Mouse (Mus musculus): ENCODE data around the gene Gpld1.
"Not testable (repeated sequence)": the region's sequence is repeated elsewhere in the genome, so short reads cannot be mapped to it uniquely, and the experiment has no call there.

Gpld1 gene

GRCm38 (mm10) chr13:24947158-24947557 lies 4.2 kb downstream of the Gpld1 start:
- no peak for DNase-seq (ENCODE audit: low read depth, low spot score)

DNA sequence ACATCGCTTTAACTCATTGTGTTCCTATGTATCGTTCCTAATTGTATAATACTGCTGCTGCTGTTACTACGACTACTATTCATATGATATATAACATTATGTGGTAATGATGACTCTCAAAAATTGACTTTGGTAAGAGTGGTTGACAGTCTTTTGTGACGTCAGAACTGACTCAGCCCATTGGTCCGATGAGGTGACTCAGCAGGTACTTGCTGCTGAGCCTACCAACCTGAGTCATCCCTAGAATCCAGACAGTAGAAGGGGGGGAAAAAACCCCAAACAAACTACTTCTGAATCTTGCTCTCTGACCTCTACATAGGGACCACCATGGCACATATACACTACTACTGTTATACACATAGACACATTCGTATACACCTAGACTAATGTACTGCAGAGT lies 5.9 kb downstream of the Gpld1 start:
- DNase-seq (ENCODE audit: low read depth, low spot score): no peak

GRCm38 (mm10) chr13:24952659-24953058 lies 9.7 kb downstream of the Gpld1 start:
- no peak for DNase-seq (ENCODE audit: low read depth, low spot score)

GRCm38 (mm10) chr13:24955091-24955490 lies 12.1 kb downstream of the Gpld1 start:
- DNase-seq (ENCODE audit: low read depth, low spot score): no peak

GRCm38 (mm10) chr13:24955500-24955899 lies 12.5 kb downstream of the Gpld1 start:
- peak; percentile 22 for DNase-seq (ENCODE audit: low read depth, low spot score)

DNA sequence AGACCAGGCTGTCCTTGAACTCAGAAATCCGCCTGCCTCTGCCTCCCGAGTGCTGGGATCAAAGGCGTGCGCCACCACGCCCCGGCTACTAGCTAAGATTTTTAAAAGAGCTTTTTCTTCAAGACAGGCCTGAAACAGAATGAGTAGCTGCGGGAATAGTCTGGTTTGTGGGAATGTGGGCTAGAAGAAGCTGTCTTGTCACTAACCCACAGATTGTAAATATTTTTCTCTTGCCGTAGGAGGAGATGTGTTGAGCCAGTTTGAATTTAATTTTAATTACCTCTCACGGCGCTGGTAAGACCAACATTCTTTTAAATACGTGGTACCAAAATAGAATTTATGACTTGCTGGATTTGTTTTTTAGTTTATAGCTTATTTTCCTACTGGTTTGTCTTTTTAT lies 15.7 kb downstream of the Gpld1 start:
- DNase-seq (ENCODE audit: low read depth, low spot score): no peak

- DNase-seq (ENCODE audit: low read depth, low spot score): no peak
These were observed 17.1 kb downstream of the Gpld1 start for GRCm38 (mm10) chr13:24960084-24960483.

DNA sequence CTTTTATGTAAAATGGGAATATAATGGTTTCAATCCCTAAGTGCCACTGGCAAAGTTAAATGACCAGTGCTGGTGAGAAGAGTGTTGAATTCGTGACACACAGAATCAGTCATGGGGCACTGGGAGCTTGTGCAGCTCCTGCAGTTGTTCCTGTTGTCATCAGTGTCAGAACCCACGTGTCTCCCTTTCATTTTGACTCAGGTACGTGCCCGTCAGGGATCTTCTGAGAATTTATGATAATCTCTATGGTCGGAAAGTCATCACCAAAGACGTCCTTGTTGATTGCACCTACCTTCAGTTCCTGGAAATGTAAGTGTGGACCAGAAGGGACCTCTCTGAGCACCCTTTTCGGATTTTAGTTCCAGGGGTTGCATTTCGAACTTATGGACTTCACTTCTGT lies 19.2 kb downstream of the Gpld1 start:
- DNase-seq (ENCODE audit: low read depth, low spot score): no peak

DNA sequence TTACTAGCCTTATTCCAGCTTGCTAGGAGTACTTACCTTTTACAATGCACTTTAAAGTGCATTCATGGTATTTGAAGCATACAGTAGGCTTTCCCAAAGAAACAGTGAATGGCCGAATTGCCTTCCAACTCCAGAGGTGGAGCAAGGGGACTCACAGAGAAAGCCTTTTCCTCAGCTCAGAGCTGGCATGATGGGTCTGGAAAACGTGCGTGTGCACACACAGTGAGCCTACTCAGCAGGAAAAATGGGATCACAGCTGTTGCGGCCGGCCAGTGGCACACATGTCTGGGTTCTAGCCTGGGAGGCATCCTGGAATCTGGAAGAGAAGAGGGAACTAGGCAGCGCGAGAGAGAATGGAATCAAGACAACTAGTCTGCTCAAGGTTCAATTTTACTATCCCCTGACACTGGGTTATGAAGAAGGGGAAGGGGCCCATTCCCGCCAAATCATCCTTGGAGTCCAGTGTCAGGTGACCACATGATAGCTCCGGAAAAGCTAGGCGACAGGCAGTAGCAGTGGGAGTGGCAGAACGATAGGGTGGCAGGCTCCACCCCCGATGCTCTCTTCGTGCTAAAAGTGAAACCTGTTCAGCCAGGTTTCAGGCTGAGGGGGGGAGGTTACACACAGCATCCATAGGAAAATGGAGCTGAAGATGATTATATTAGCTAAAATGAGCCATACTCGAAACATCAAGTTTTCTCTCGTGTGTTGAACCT lies 22.3 kb downstream of the Gpld1 start:
- no peak for DNase-seq (ENCODE audit: low read depth, low spot score)

DNA sequence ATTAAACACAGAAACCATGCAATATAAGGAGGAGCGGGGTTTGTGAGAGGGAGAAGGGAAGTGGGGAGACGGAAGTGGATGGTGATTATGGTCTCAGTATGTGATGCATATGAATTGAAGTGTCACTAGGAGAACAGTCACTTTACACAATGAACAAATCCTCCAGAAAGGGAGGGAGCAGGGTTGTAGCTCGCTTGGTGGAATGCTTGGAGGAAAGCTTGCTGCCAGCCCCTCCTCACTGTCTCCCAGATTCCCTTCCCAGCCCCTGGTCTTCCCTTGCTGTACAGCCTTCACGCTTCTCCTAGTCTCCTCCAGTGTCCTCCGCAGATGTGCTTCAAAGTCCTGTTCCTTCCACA lies 22.9 kb downstream of the Gpld1 start:
- no peak for DNase-seq (ENCODE audit: low read depth, low spot score)

DNA sequence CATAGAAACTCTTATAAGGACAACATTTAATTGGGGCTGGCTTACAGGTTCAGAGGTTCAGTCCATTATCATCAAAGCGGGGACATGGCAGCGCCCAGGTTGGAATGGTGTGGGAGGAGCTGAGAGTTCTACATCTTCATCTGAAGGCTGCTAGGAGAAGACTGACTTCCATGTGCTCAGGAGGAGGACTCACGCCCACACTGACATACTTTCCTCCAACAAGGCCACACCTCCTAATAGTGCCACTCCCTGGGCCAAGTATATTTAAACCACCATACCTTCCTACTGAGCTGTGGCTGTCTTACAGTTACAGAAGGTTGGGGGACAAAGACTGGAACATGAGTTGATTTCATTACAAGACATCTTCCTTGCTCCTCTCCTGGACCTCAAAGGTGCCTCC lies 28.8 kb downstream of the Gpld1 start:
- DNase-seq (ENCODE audit: low read depth, low spot score): not testable (repeated sequence)

GRCm38 (mm10) chr13:24976384-24976783 lies 33.4 kb downstream of the Gpld1 start:
- DNase-seq (ENCODE audit: low read depth, low spot score): no peak

- DNase-seq (ENCODE audit: low read depth, low spot score): no peak
These were observed 34.9 kb downstream of the Gpld1 start for GRCm38 (mm10) chr13:24977820-24978342.

GRCm38 (mm10) chr13:24981031-24981430 lies 38.1 kb downstream of the Gpld1 start:
- no peak for DNase-seq (ENCODE audit: low read depth, low spot score)

- no peak for DNase-seq (ENCODE audit: low read depth, low spot score)
These were observed 42.5 kb downstream of the Gpld1 start for GRCm38 (mm10) chr13:24985435-24985834.

DNA sequence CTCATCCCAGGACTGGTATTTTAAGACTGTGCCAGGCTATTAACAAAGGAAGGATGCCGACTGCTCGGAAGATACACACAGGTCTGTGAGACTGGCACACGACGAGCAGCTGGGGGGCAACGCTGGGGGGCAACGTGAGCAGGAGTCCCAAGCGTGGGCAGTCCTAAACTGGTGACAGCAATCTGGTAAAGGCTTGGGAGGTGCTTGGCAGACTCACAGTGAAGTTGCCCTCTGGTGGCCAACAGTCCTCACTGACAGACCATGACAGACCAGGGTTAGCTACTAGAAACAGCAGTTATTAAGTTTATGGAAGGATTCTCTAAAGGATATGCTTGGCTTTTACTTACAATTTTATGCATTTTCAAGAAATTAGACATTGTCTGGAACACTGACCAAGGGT lies 45.4 kb downstream of the Gpld1 start:
- peak; percentile 54 for DNase-seq (ENCODE audit: low read depth, low spot score)

DNA sequence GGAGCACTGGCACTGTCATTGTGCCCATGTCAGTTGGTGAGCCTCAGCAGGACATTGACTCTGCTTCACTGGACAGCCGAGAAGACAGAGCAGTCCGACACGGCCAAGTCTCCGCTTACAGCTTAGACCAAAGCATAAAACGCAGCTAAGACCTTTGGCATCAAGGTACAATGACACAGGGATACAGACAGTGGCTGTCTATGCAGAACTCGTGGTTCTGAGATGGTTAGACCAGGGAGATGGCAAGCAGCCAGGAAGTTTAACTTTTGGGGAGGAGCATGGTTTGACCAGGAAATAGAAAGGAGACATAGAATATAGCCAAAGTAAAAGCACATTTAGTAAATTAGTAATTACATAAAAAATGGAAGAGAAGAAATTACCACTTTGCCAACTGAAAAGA lies 46.1 kb downstream of the Gpld1 start:
- DNase-seq (ENCODE audit: low read depth, low spot score): no peak

DNA sequence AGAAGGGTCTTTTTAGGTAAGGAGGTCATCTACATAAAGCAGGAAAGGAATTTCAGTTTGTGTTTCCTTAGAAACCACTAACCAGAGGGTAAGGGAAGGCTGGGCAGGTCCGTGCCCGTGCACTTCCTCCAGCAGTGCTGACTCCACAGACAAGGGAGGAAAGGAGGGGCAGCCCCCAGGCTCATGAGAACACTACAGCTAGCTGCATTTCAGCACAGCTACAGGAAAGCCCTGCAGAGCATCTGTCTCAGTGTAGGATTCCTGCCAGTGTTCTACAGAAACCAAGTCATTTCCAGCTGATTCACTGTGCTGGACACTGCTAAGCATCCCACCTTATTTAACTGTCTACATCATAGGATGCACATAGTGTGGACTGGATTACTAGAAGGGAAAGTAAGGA lies 50.2 kb downstream of the Gpld1 start:
- no peak for DNase-seq (ENCODE audit: low read depth, low spot score)

DNA sequence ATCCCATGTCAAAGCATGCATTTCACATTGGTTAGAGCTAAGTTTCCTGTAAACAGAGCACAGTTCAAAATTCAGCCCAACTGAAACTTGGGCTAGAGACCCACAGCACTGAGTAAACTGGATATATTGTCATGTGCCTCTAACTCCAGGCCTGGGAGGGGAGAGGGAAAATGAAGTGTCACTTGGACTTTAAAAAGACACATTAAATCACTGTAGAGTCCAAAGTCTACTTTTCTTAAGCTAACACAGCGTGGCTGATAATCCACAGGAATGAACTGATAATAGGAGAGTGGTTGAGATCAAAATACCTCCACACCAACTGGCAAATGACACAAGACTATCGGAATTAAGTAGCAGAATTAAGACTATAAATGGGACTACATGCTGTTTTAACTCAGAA lies 56.6 kb downstream of the Gpld1 start:
- DNase-seq (ENCODE audit: low read depth, low spot score): no peak

- no peak for DNase-seq (ENCODE audit: low read depth, low spot score)
These were observed 60.0 kb downstream of the Gpld1 start for GRCm38 (mm10) chr13:25002965-25003364.

- peak; percentile 22 for DNase-seq (ENCODE audit: low read depth, low spot score)
These were observed 64.2 kb downstream of the Gpld1 start for GRCm38 (mm10) chr13:25007115-25007514.

DNA sequence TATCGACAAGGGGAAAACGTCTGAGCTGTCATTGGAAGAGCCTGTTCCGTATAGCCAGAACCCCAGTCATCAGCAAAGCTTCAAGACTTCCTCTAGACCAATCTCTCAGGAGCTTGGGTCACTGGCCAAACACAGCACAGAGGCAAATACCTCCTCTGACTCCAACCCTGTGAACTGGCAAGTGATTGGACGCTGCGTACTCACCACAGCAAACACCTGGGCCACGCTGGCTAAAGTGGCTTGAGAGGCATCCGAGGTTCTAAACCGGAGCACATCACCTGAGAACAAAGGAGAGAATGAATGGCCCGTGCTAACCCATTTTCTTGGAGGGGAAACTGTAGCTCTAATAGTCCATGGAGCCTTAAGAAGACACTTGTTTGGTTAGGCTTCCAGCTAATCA lies 75.4 kb downstream of the Gpld1 start:
- DNase-seq (ENCODE audit: low read depth, low spot score): no peak

DNA sequence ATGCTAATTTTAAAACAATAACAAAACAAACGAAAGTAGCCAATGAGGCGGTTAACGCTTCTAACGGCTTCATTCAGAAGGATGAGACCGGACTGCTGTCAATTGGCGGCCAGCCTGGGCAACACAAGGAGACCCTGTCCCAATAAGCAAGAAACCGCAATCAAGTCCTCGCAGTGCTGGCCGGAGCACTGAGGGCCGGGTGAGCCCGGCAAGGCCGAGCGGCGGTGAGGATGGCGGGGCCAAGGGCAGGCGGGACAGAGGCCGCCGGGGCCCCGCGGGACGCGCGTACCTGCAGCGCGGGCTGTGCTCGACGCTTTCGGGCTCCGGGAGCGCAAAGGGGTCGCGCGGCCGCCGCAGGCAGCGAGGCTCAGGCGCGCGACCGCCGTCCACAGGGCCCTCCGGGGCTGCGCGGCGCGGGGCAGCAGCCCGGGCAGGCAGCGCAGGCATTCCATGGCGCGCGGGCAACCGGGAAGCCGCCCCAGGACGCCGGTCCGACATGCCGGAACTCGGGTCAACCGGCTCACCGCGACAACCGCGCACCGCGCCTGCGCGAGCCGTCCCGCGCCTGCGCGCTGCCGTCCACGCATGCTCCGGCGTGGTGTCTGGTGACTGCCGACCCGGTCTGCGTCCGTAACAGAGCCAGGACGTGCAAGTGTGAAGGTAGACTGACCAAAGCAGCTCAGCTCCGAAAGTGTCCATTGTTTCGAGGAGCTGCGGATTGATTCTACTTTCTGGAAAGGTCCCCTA lies 77.0 kb downstream of the Gpld1 start, which contains the start of gene Mrs2:
Gene Mrs2, minus strand, starts transcription at position 587 of the 747 bp plus-strand sequence.
- peak; percentile 93 for DNase-seq (ENCODE audit: low read depth, low spot score)

All from mesoderm, embryonic 11.5 days (tissue).